Mouse (Mus musculus) kidney, adult 2 months (tissue): ENCODE measurements around the gene Tbc1d9b.

ENCODE experiments used
- CTCF ChIP-seq: fragments of 200-500 bp; conservative IDR thresholded peaks from 2 replicates; pipeline ENCODE4 v1.5.1; 2011; ENCODE audit warnings: low read depth, mild to moderate bottlenecking, control low read depth, low read length, moderate library complexity, mixed read lengths; ENCODE audit not compliant: insufficient read depth, insufficient read length
- POLR2A ChIP-seq: fragments of 200-500 bp; IDR thresholded peaks from one replicate; pipeline ENCODE4 v1.6.1; 2011; ENCODE audit warnings: low read depth, low read length, control low read depth

DNA sequence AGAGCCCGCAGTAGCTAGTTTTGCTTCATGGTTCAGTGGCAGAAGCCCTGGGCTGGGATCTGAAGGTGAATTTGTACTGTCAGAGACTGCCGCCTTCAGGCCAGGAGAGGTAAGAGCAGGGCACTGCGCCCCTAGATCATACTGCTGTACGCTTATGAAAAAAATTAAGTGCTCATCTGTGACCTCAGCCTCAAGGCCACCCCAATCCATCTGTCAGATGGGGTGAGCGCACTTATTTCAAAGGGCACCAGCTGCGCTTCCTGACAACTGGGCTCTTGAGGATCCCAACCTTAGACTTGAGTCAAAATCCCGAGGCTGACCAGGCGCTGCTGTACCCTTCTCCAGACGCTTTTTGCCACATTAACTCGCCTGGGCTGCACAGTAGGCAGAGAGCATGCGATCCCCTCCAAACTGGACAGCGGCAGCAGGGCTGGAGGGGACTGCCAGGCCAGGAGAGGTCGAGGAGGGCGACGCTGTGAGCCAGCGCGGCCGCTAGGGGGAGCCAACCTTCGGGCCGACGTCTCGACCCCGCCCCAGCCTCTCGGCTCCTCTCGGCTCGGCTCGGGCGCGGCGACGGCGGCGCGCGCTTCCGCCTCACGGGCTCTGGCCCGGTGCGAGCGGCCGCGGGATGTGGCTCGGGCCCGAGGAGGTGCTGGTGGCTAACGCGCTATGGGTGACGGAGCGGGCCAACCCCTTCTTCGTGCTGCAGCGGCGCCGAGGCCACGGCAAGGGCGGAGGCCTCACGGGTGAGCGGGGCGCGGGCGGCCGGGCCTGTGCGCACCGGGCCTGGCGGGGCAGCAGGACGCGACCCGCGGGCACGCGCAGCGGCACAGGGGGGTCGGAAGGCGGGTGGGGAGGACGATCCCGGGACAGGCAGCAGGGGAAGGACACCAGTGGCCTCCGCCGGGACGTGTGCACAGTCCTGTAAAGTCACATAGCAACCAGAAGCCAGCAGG lies at the start of gene Tbc1d9b:
- TF ChIP-seq POLR2A = no peak
- peak; percentile 97 for TF ChIP-seq CTCF
